Comparison of ENCODE assay signal across 8 mouse cellular contexts in genomic region chr17:21449669-21450068, GRCm38 (mm10). TPM values are rescaled to one million over a fixed set of nuclear protein-coding genes. Genes with fewer than 3 reads are reported as not detected.
DNase-seq lines count a peak whose midpoint lies in the region; ATAC-seq and TF ChIP-seq lines count a peak whose summit lies in the region.

No protein-coding gene starts in this region.

- intact Hi-C loops in heart, adult 2 months (cut with DNase I), result loop anchor here (1.0 to 5.0 kb wide), 5 partner anchors 27 to 177 kb away; partner anchors contain the start of genes Zfp52, Zfp53 and Zfp54

- H3K4me1 ChIP-seq in embryonic facial prominence, embryonic 11.5 days (ENCODE audit: control insufficient read depth, insufficient read depth, low read length), result no peaks in the 10 kb centered on the region
- H3K4me1 ChIP-seq in heart, adult 2 months (ENCODE audit: control insufficient read depth, insufficient read depth, low read length), result peaks cover 2% of the 10 kb centered on the region
- H3K4me1 ChIP-seq in limb, embryonic 13.5 days, result peaks cover 7% of the 10 kb centered on the region
- peaks cover 6% of the 10 kb centered on the region for H3K4me1 ChIP-seq in midbrain, embryonic 15.5 days

- TF ChIP-seq POLR2A in heart, adult 2 months (IDR thresholded peaks at IDR 0.05; ENCODE audit: insufficient read depth, low read depth, low read length), result no peak

- H3K9me3 ChIP-seq in embryonic facial prominence, embryonic 11.5 days (replicated peaks; ENCODE audit: control insufficient read depth, low read length), result no peaks in the 10 kb centered on the region
- H3K9me3 ChIP-seq in limb, embryonic 13.5 days, result no peaks in the 10 kb centered on the region
- no peaks in the 10 kb centered on the region for H3K9me3 ChIP-seq in midbrain, embryonic 15.5 days

- no peaks in the 10 kb centered on the region for H3K27me3 ChIP-seq in embryonic facial prominence, embryonic 11.5 days (ENCODE audit: control insufficient read depth, insufficient read depth, low read length)
- H3K27me3 ChIP-seq in heart, adult 2 months (ENCODE audit: control insufficient read depth, insufficient read depth, low read length), result no peaks in the 10 kb centered on the region
- no peaks in the 10 kb centered on the region for H3K27me3 ChIP-seq in limb, embryonic 13.5 days
- no peaks in the 10 kb centered on the region for H3K27me3 ChIP-seq in midbrain, embryonic 15.5 days (replicated peaks)

- peak; percentile 63; the same call in 1 of the 2 replicates for ATAC-seq in embryonic facial prominence, embryonic 11.5 days (replicated peaks; ENCODE audit: insufficient number of reproducible peaks, low FRiP score, low TSS enrichment, low read depth)
- ATAC-seq in limb, embryonic 13.5 days (ENCODE audit: low FRiP score, low read depth), result peak; percentile 76; the same call in 1 of the 2 replicates
- ATAC-seq in midbrain, embryonic 15.5 days (replicated peaks), result peak; percentile 87

- H3K79me2 ChIP-seq in heart, adult 2 months (replicated peaks; ENCODE audit: control insufficient read depth, insufficient read depth, low read length), result peaks cover 2% of the 10 kb centered on the region; the same call in 1 of the 2 replicates

- H3K4me3 ChIP-seq in embryonic facial prominence, embryonic 11.5 days (ENCODE audit: low read depth, low read length), result peak overlapping the region; percentile 60
- H3K4me3 ChIP-seq in heart, adult 2 months, result peak overlapping the region; percentile 71
- peak overlapping the region; percentile 63 for H3K4me3 ChIP-seq in limb, embryonic 13.5 days
- peak overlapping the region; percentile 60 for H3K4me3 ChIP-seq in midbrain, embryonic 15.5 days

- peak; percentile 85 for TF ChIP-seq CTCF in heart, adult 2 months (IDR thresholded peaks at IDR 0.05)

- peak overlapping the region; percentile 58; the same call in 1 of the 2 replicates for H3K9ac ChIP-seq in embryonic facial prominence, embryonic 11.5 days (replicated peaks; ENCODE audit: low read length)
- peak overlapping the region; percentile 37 for H3K9ac ChIP-seq in heart, adult 2 months (ENCODE audit: low read depth, low read length)
- peak overlapping the region; percentile 61 for H3K9ac ChIP-seq in limb, embryonic 13.5 days
- H3K9ac ChIP-seq in midbrain, embryonic 15.5 days, result peak overlapping the region; percentile 55

- WGBS in embryonic facial prominence, embryonic 11.5 days, result 0% methylated on average over 3 of the region's 3 CpGs
- WGBS in heart, adult 2 months, result 0% methylated on average over 3 of the region's 3 CpGs
- WGBS in limb, embryonic 13.5 days, result 0% methylated on average over 3 of the region's 3 CpGs
- WGBS in midbrain, embryonic 15.5 days, result under 1% methylated on average over 3 of the region's 3 CpGs

- peak; percentile 88 for DNase-seq in 416B (ENCODE audit: low read depth)
- peak; percentile 77 for DNase-seq in adrenal gland, postnatal 10 days
- peak; percentile 90 for DNase-seq in embryonic facial prominence, embryonic 11.5 days (ENCODE audit: low spot score)
- DNase-seq in heart, adult 2 months, result peak; percentile 54 to 69
- DNase-seq in kidney, adult 8-10 months, result peak; percentile 77 to 88
- DNase-seq in spleen, postnatal 36 days (ENCODE audit: low spot score in 2 of 2), result peak; percentile 72 to 83

- no peaks in the 10 kb centered on the region for H3K36me3 ChIP-seq in embryonic facial prominence, embryonic 11.5 days (replicated peaks; ENCODE audit: control insufficient read depth, insufficient read depth, low read depth, low read length)
- H3K36me3 ChIP-seq in heart, adult 2 months (ENCODE audit: control insufficient read depth, insufficient read depth, low read length), result no peaks in the 10 kb centered on the region; the same call in 1 of the 2 replicates
- peaks cover 7% of the 10 kb centered on the region for H3K36me3 ChIP-seq in limb, embryonic 13.5 days
- no peaks in the 10 kb centered on the region for H3K36me3 ChIP-seq in midbrain, embryonic 15.5 days (replicated peaks)

- peak overlapping the region; percentile 68 for H3K4me2 ChIP-seq in embryonic facial prominence, embryonic 11.5 days (ENCODE audit: low read depth, low read length)
- peak overlapping the region; percentile 74 for H3K4me2 ChIP-seq in limb, embryonic 13.5 days (replicated peaks)
- peak overlapping the region; percentile 64 for H3K4me2 ChIP-seq in midbrain, embryonic 15.5 days

- no peak for TF ChIP-seq EP300 in heart, adult 2 months (IDR thresholded peaks at IDR 0.05; ENCODE audit: insufficient read depth, low read depth, low read length)

- no peak overlapping the region for H3K27ac ChIP-seq in embryonic facial prominence, embryonic 11.5 days (replicated peaks; ENCODE audit: low read depth, low read length)
- peak overlapping the region; percentile 92 for H3K27ac ChIP-seq in heart, adult 2 months
- H3K27ac ChIP-seq in limb, embryonic 13.5 days, result peak overlapping the region; percentile 92
- H3K27ac ChIP-seq in midbrain, embryonic 15.5 days, result peak overlapping the region; percentile 80

RNA-seq across cellular contexts. Expression of gene Zfp51, which starts 0.5 kb away (rescaled TPM):
- total RNA-seq in adrenal gland, postnatal 10 days (2021), result 1 to 10 TPM; 6.8 to 7.0 TPM
- polyA plus RNA-seq in embryonic facial prominence, embryonic 11.5 days (2014; fragmentation: Nextera tagmentation; extraction: Ambion mirVana), result 18.1 and 20.2 TPM in 2 replicates
- total RNA-seq in heart, adult 2 months (2021), result 1 to 10 TPM; 6.3 to 8.5 TPM
- 1.5 and 3.7 TPM in 2 replicates for polyA plus RNA-seq in heart, adult 2 months (2012; rRNA removed)
- polyA plus RNA-seq in limb, embryonic 13.5 days (2015; fragmentation: Nextera tagmentation; extraction: Ambion mirVana), result 17.3 and 18.0 TPM in 2 replicates
- polyA plus RNA-seq in midbrain, embryonic 15.5 days (2015; fragmentation: Nextera tagmentation; extraction: Ambion mirVana), result 14.0 and 14.1 TPM in 2 replicates

RNA-seq across cellular contexts. Expression of gene Zfp54, which starts 26.6 kb away (rescaled TPM):
- total RNA-seq in adrenal gland, postnatal 10 days (2021), result 1 to 10 TPM; 1.5 to 2.2 TPM
- 3.6 and 4.1 TPM in 2 replicates for polyA plus RNA-seq in embryonic facial prominence, embryonic 11.5 days (2014; fragmentation: Nextera tagmentation; extraction: Ambion mirVana)
- 1 to 10 TPM in 1 of 2 experiments, under 1 TPM in 1; 0.59 to 1.0 TPM for total RNA-seq in heart, adult 2 months (2021)
- 0.39 and 0.64 TPM in 2 replicates for polyA plus RNA-seq in heart, adult 2 months (2012; rRNA removed)
- 4.1 and 4.8 TPM in 2 replicates for polyA plus RNA-seq in limb, embryonic 13.5 days (2015; fragmentation: Nextera tagmentation; extraction: Ambion mirVana)
- 6.0 and 6.1 TPM in 2 replicates for polyA plus RNA-seq in midbrain, embryonic 15.5 days (2015; fragmentation: Nextera tagmentation; extraction: Ambion mirVana)

RNA-seq across cellular contexts. Expression of gene Zfp53, which starts 39.1 kb away (rescaled TPM):
- 1 to 10 TPM; 4.1 to 6.3 TPM for total RNA-seq in adrenal gland, postnatal 10 days (2021)
- 10.3 and 10.4 TPM in 2 replicates for polyA plus RNA-seq in embryonic facial prominence, embryonic 11.5 days (2014; fragmentation: Nextera tagmentation; extraction: Ambion mirVana)
- total RNA-seq in heart, adult 2 months (2021), result 1 to 10 TPM; 2.0 to 2.5 TPM
- polyA plus RNA-seq in heart, adult 2 months (2012; rRNA removed), result 0.55 and 1.0 TPM in 2 replicates
- polyA plus RNA-seq in limb, embryonic 13.5 days (2015; fragmentation: Nextera tagmentation; extraction: Ambion mirVana), result 12.4 TPM in 2 replicates
- polyA plus RNA-seq in midbrain, embryonic 15.5 days (2015; fragmentation: Nextera tagmentation; extraction: Ambion mirVana), result 10.5 and 11.1 TPM in 2 replicates
